Mouse (Mus musculus): ENCODE measurements around the gene Tob2. TPM values are rescaled to one million over a fixed set of nuclear protein-coding genes. Genes with fewer than 3 reads are reported as not detected.

Gene Tob2
- polyA plus RNA-seq (2014; fragmentation: Nextera tagmentation; extraction: Ambion mirVana): 19.4 and 24.1 TPM in 2 replicates

DNA sequence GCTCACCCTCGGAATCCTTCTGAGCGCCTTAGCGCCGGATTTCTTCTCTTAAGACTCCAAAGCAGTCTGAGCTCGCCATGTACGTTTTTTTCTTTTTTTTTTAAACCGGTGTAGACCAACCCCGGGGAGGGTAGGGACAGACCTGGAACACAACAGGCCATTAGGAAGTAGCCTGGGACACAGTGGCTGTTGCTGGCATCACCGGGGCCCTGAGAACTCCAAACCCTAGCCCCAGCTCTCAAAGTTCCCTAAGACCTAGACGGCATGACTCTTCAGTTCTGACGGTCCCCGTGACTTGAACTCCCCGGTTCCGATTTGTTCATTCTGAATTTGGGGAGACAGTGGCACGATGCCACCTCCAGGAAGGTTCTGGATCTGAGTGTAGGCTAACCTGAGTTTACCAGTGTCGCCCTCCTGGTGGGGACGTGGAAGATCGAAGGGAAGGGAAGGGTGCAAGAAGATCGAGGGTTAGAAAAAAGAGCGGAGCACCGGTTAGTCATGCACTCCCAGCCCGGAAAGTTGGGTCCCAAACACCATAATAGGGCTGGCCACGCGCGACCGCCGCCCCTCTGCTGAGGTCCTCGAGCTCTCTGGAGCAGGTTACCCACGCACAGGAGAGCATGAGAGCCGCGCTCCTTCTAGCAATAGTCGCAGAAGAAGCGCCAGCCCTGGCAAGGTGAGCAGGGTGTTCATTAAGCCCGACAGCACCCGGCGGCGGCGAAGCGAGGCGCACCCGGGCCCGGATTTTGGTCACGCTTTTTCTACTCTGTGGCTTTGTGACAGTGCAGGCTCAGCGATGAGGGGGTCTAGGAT lies at the start of gene Tob2:
Gene Tob2 (minus strand): TSS at position 280 of the 813 bp plus-strand sequence.
- ATAC-seq (ENCODE audit: low FRiP score, low TSS enrichment): peak; percentile 22
- Histone ChIP-seq H3K9ac (ENCODE audit: low read depth, low read length) (peak within 1 kb of the TSS; percentile 91), H3K4me1 (ENCODE audit: control insufficient read depth, insufficient read depth, low read length) (0 out of 2 replicates have a peak, but pooled peaks cover 6% of the 10 kb centered on the region), H3K9me3 (ENCODE audit: control insufficient read depth, low read length) (no peaks in the 10 kb centered on the region), H3K4me2 (replicated peaks; ENCODE audit: low read depth, low read length) (peak within 1 kb of the TSS; percentile 91), H3K4me3 (ENCODE audit: low read length) (peak within 1 kb of the TSS; percentile 92), H3K36me3 (ENCODE audit: control insufficient read depth, insufficient read depth, low read length) (peaks cover under 1% of the 10 kb centered on the region; the same call in 1 of the 2 replicates), H3K27ac (ENCODE audit: low read depth, low read length) (peak within 1 kb of the TSS; percentile 97), H3K27me3 (ENCODE audit: control insufficient read depth, insufficient read depth, low read length) (no peaks in the 10 kb centered on the region)
- WGBS: under 1% methylated on average over 44 of the region's 44 CpGs

DNA sequence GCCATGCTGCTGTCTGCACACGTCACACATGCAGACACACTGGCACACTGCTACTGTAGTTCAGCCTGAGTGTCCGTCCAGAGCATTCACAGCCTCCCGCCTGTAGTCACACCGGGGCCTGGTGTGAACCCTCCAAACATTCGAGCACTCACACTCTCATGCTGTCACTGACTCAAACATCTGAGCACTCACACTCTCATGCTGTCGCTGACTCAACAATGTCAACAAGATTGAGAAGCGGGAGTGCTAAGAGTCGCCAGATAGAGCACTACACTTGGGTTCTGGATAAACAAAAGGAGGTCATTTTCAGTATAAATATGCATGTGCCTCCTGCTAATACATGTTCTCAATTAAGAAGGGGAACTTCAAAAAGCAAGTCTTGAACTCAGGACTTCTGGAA lies 49.4 kb upstream of the Tob2 start:
- Histone ChIP-seq H3K4me1 (ENCODE audit: control insufficient read depth, insufficient read depth, low read length) (no peaks in the 10 kb centered on the region), H3K27me3 (ENCODE audit: control insufficient read depth, insufficient read depth, low read length) (no peaks in the 10 kb centered on the region), H3K4me2 (replicated peaks; ENCODE audit: low read depth, low read length) (no peak overlapping the region), H3K36me3 (ENCODE audit: control insufficient read depth, insufficient read depth, low read length) (peaks cover 93% of the 10 kb centered on the region), H3K4me3 (ENCODE audit: low read length) (no peak overlapping the region), H3K9ac (ENCODE audit: low read depth, low read length) (no peak overlapping the region), H3K27ac (ENCODE audit: low read depth, low read length) (no peak overlapping the region), H3K9me3 (ENCODE audit: control insufficient read depth, low read length) (no peaks in the 10 kb centered on the region)
- no peak for ATAC-seq (ENCODE audit: low FRiP score, low TSS enrichment)
- 91% methylated on average over 8 of the region's 8 CpGs for WGBS

DNA sequence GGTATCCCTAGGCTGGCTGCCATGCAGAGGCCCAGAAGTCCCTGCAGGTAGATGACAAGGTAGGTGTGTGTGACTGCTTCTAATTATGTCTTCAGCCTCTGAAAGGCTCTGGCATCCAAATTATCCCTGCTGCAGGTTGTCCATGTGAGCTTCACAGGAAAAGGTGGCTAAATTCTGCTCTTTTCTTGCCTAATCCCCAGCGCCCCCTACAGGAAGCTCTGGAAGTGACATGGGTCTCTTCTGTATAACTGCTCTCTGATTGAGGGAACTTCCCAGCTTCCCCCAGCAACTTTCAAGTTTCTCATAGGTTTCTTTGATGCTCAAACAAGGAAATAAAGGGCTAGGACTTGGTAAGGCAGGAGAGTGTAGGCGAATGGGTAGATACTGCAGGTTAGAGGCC lies 46.3 kb upstream of the Tob2 start:
- no peak for ATAC-seq (ENCODE audit: low FRiP score, low TSS enrichment)
- 42% methylated on average over 2 of the region's 2 CpGs for whole genome bisulfite sequencing
- Histone ChIP-seq H3K4me3 (ENCODE audit: low read length) (no peak overlapping the region), H3K9ac (ENCODE audit: low read depth, low read length) (no peak overlapping the region), H3K9me3 (ENCODE audit: control insufficient read depth, low read length) (no peaks in the 10 kb centered on the region), H3K4me1 (ENCODE audit: control insufficient read depth, insufficient read depth, low read length) (no peaks in the 10 kb centered on the region), H3K36me3 (ENCODE audit: control insufficient read depth, insufficient read depth, low read length) (peaks cover 92% of the 10 kb centered on the region), H3K27me3 (ENCODE audit: control insufficient read depth, insufficient read depth, low read length) (no peaks in the 10 kb centered on the region), H3K27ac (ENCODE audit: low read depth, low read length) (no peak overlapping the region), H3K4me2 (replicated peaks; ENCODE audit: low read depth, low read length) (no peak overlapping the region)

DNA sequence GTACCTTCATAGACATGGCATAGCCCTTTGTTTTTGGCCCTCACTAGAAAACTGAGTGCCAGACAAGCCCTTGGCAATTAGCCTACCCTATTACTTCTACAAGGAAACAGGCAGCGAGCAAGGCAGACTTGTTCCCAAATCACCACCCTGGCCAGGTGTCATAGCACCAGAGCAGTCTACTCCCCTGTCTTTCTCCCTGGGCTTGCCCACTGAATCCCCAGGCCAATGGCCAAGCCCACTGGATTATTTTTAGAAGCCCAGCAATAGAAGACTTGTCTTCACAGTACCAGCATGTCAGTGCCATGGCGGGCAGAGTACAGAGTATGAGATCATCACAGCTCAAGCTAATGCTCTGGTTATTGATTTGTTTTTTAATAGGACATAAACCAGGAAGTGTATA lies 40.2 kb upstream of the Tob2 start:
- Histone ChIP-seq H3K9me3 (ENCODE audit: control insufficient read depth, low read length) (no peaks in the 10 kb centered on the region), H3K4me2 (replicated peaks; ENCODE audit: low read depth, low read length) (no peak overlapping the region), H3K27ac (ENCODE audit: low read depth, low read length) (no peak overlapping the region), H3K4me3 (ENCODE audit: low read length) (no peak overlapping the region), H3K9ac (ENCODE audit: low read depth, low read length) (no peak overlapping the region), H3K4me1 (ENCODE audit: control insufficient read depth, insufficient read depth, low read length) (no peaks in the 10 kb centered on the region), H3K27me3 (ENCODE audit: control insufficient read depth, insufficient read depth, low read length) (no peaks in the 10 kb centered on the region), H3K36me3 (ENCODE audit: control insufficient read depth, insufficient read depth, low read length) (peaks cover 75% of the 10 kb centered on the region)
- 97% methylated on average over 2 of the region's 2 CpGs for WGBS
- no peak for ATAC-seq (ENCODE audit: low FRiP score, low TSS enrichment)

- Histone ChIP-seq H3K27ac (ENCODE audit: low read depth, low read length) (no peak overlapping the region), H3K9me3 (ENCODE audit: control insufficient read depth, low read length) (no peaks in the 10 kb centered on the region), H3K9ac (ENCODE audit: low read depth, low read length) (no peak overlapping the region), H3K4me3 (ENCODE audit: low read length) (no peak overlapping the region), H3K27me3 (ENCODE audit: control insufficient read depth, insufficient read depth, low read length) (no peaks in the 10 kb centered on the region), H3K36me3 (ENCODE audit: control insufficient read depth, insufficient read depth, low read length) (peaks cover 69% of the 10 kb centered on the region), H3K4me2 (replicated peaks; ENCODE audit: low read depth, low read length) (no peak overlapping the region), H3K4me1 (ENCODE audit: control insufficient read depth, insufficient read depth, low read length) (no peaks in the 10 kb centered on the region)
- ATAC-seq (ENCODE audit: low FRiP score, low TSS enrichment): no peak
- WGBS: 89% methylated on average over 5 of the region's 5 CpGs
These were observed 39.1 kb upstream of the Tob2 start for GRCm38 (mm10) chr15:81897607-81898285.

DNA sequence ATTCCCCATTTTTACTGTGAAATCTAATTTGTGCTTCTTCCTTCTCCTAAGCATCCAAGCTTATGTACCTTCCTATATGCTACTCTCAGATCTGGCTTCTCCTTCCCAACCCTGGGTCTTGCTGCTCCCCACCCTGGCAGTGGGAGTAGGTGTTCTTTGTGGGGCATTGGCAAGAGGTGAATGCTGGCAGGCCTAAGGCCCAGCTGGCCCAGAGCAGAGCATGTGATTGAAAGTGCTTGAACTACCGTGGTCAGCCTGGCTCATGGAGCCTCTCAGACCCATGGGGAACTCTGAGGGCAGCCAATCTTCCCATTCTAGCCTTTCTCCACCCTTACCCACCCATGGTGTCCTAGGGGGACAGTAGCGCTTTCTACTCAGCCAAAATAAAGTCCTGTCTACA lies 37.8 kb upstream of the Tob2 start:
- Histone ChIP-seq H3K36me3 (ENCODE audit: control insufficient read depth, insufficient read depth, low read length) (peaks cover 68% of the 10 kb centered on the region), H3K4me2 (replicated peaks; ENCODE audit: low read depth, low read length) (no peak overlapping the region), H3K9ac (ENCODE audit: low read depth, low read length) (no peak overlapping the region), H3K4me1 (ENCODE audit: control insufficient read depth, insufficient read depth, low read length) (no peaks in the 10 kb centered on the region), H3K27me3 (ENCODE audit: control insufficient read depth, insufficient read depth, low read length) (no peaks in the 10 kb centered on the region), H3K9me3 (ENCODE audit: control insufficient read depth, low read length) (no peaks in the 10 kb centered on the region), H3K4me3 (ENCODE audit: low read length) (no peak overlapping the region), H3K27ac (ENCODE audit: low read depth, low read length) (no peak overlapping the region)
- ATAC-seq (ENCODE audit: low FRiP score, low TSS enrichment): no peak
- 91% methylated on average over 2 of the region's 2 CpGs for WGBS

DNA sequence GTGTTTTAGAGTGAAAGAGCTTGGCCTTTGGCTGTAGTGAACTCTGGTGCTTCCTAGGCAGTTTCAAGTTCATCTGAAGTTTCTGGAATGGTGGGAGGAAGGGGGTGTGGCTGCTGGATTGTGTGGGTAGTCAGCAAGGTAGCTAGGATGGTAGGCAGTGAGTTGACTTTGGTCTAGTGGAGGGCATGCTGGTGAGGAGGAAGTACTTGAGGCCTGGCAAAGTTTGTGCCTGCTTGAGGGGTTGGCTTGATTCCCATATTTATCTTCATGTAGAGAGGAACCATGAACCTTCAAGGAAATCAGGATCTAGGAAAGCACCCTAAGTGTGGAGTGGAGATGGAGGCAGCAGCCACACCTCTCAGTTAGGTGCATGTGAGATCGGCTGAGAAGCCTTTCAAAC lies 35.4 kb upstream of the Tob2 start:
- Histone ChIP-seq H3K4me3 (ENCODE audit: low read length) (no peak overlapping the region), H3K36me3 (ENCODE audit: control insufficient read depth, insufficient read depth, low read length) (peaks cover 71% of the 10 kb centered on the region), H3K4me1 (ENCODE audit: control insufficient read depth, insufficient read depth, low read length) (no peaks in the 10 kb centered on the region), H3K9ac (ENCODE audit: low read depth, low read length) (no peak overlapping the region), H3K4me2 (replicated peaks; ENCODE audit: low read depth, low read length) (no peak overlapping the region), H3K9me3 (ENCODE audit: control insufficient read depth, low read length) (no peaks in the 10 kb centered on the region), H3K27me3 (ENCODE audit: control insufficient read depth, insufficient read depth, low read length) (no peaks in the 10 kb centered on the region), H3K27ac (ENCODE audit: low read depth, low read length) (no peak overlapping the region)
- 94% methylated on average over 1 of the region's 1 CpGs for WGBS
- no peak for ATAC-seq (ENCODE audit: low FRiP score, low TSS enrichment)

GRCm38 (mm10) chr15:81891822-81892580 lies 33.4 kb upstream of the Tob2 start:
- Histone ChIP-seq H3K4me3 (ENCODE audit: low read length) (no peak overlapping the region), H3K27ac (ENCODE audit: low read depth, low read length) (no peak overlapping the region), H3K4me1 (ENCODE audit: control insufficient read depth, insufficient read depth, low read length) (no peaks in the 10 kb centered on the region), H3K9me3 (ENCODE audit: control insufficient read depth, low read length) (no peaks in the 10 kb centered on the region), H3K4me2 (replicated peaks; ENCODE audit: low read depth, low read length) (no peak overlapping the region), H3K36me3 (ENCODE audit: control insufficient read depth, insufficient read depth, low read length) (peaks cover 68% of the 10 kb centered on the region), H3K9ac (ENCODE audit: low read depth, low read length) (no peak overlapping the region), H3K27me3 (ENCODE audit: control insufficient read depth, insufficient read depth, low read length) (no peaks in the 10 kb centered on the region)
- 92% methylated on average over 8 of the region's 8 CpGs for WGBS
- ATAC-seq (ENCODE audit: low FRiP score, low TSS enrichment): no peak

Data from kidney, embryonic 14.5 days (tissue).